Comparison of ENCODE assay signal across 22 mouse cellular contexts in the genomic region with DNA sequence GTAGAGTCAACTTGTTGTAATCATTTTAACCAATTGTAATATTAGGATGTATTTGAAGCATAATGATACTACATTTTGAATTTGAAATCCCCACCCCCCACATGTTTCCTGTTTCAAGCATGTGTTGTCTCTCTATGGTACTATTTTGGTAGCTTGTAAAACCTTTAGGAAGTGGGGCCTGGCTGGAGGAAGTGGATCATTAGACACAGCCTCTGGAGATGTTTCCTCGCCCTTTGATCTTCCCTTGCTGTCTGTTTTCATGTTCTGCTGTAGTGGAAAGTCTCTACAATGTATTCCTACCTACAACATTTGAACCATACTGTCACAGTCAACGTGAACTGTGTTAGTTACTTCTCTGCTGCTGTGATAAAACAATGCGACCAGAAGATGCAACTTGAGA.
DNase-seq lines count a peak whose midpoint lies in the region; TF ChIP-seq lines count a peak whose summit lies in the region.
"Had no signal": no experiment of that assay in that cellular context is flagged by ENCODE, and none has a peak within 500 bp of the region (broad histone marks: within the 10 kb centered on the region; RNA-seq: fewer than 3 reads in every experiment).

No protein-coding gene starts in this region.

- peak overlapping the region; percentile 20 for H3K27ac ChIP-seq in bone marrow macrophage, adult 2 months (ENCODE audit: insufficient read depth, low read depth, low read length)
- H3K27ac ChIP-seq: forebrain, embryonic 13.5 days; hindbrain, embryonic 10.5 days; left cerebral cortex, adult 2 months; liver, embryonic 13.5 days; macrophage; midbrain, embryonic 13.5 days; stomach, postnatal 0 days had no signal

- peak; percentile 82 for DNase-seq in heart, adult 11 months
- no peak for DNase-seq in heart, adult 8-10 months (ENCODE audit: low spot score)
- DNase-seq in kidney, postnatal 14 days, result peak; percentile 27
- DNase-seq in kidney, adult 11 months, result no peak
- DNase-seq in 416B (ENCODE audit: low read depth), result peak; percentile 39
- no peak for DNase-seq in right cerebral cortex, postnatal 10 days (ENCODE audit: low spot score in 2 of 2)
- DNase-seq in retina, embryonic 14.5 days (ENCODE audit: low spot score), result no peak
- DNase-seq: adrenal gland, postnatal 10 days; B cell, adult 2 months; cerebellum, adult 9-10 months; gastrocnemius, postnatal 36 days; layer of hippocampus, adult 9-11 months; liver, embryonic 13.5 days; right cerebral cortex, postnatal 14 days had no signal

- peaks cover 15% of the 10 kb centered on the region for H3K4me1 ChIP-seq in bone marrow macrophage, adult 2 months (ENCODE audit: control insufficient read depth, insufficient read depth, low read length)
- H3K4me1 ChIP-seq: forebrain, embryonic 13.5 days; heart, embryonic 12.5 days; hindbrain, embryonic 10.5 days; liver, embryonic 13.5 days; midbrain, embryonic 13.5 days had no signal

- TF ChIP-seq POLR2A in bone marrow macrophage, adult 2 months (IDR thresholded peaks at IDR 0.05; ENCODE audit: borderline replicate concordance, low read depth, low read length), result no peak

- no peak overlapping the region for H3K4me3 ChIP-seq in bone marrow macrophage, adult 2 months (ENCODE audit: insufficient read depth, low read length)
- H3K4me3 ChIP-seq: forebrain, embryonic 13.5 days; heart, embryonic 12.5 days; hindbrain, embryonic 10.5 days; left cerebral cortex, adult 2 months; liver, embryonic 13.5 days; midbrain, embryonic 13.5 days had no signal

- TF ChIP-seq CTCF in bone marrow macrophage, adult 2 months (IDR thresholded peaks at IDR 0.05; ENCODE audit: low read depth, low read length), result no peak

Comparison
In these comparisons a context has a peak if more than half of its experiments do, and no peak if none do; other contexts are left out.
1. DNase-seq: peak in heart, adult 11 months (single experiment), kidney, postnatal 14 days (single experiment) and 416B (single experiment); none in heart, adult 8-10 months (single experiment), kidney, adult 11 months (single experiment), right cerebral cortex, postnatal 10 days (0 of 2) and retina, embryonic 14.5 days (single experiment).